Mouse (Mus musculus) spleen, adult 2 months (tissue): ENCODE results near the gene Tnp2. TPM values are rescaled to one million over a fixed set of nuclear protein-coding genes. Genes with fewer than 3 reads are reported as not detected.

Experiments used
- DNase-seq, 2 experiments: peaks; one replicate each; pipeline versions ENCODE4 v3.0.0 to v3.0.0-alpha.2; 2012 to 2021; ENCODE audit warnings: low spot score in 2 of 2, low read depth in 1 of 2
- H3K27ac ChIP-seq: fragments of 200-500 bp; 2 replicates; pipeline ENCODE4 v1.5.1; 2012; ENCODE audit warnings: low read length, inconsistent platforms; ENCODE audit not compliant: insufficient read depth
- H3K27me3 ChIP-seq: fragments of 200-500 bp; 2 replicates; pipeline ENCODE4 v1.6.1; 2012; ENCODE audit warnings: mild to moderate bottlenecking, moderate library complexity, low read length, inconsistent platforms; ENCODE audit not compliant: control insufficient read depth, insufficient read depth
- H3K36me3 ChIP-seq: fragments of 200-500 bp; 2 replicates; pipeline ENCODE4 v1.6.1; 2012; ENCODE audit warnings: mild to moderate bottlenecking, low read length, inconsistent platforms; ENCODE audit not compliant: control insufficient read depth, insufficient read depth
- H3K4me1 ChIP-seq: fragments of 200-500 bp; 2 replicates; pipeline ENCODE4 v1.6.1; 2011; ENCODE audit warnings: inconsistent platforms; ENCODE audit not compliant: control insufficient read depth, insufficient read depth, insufficient read length
- H3K4me3 ChIP-seq: fragments of 200-500 bp; 2 replicates; pipeline ENCODE4 v1.5.1; 2011; ENCODE audit warnings: mild to moderate bottlenecking, inconsistent platforms; ENCODE audit not compliant: insufficient read depth, insufficient read length; ENCODE audit errors: extremely low read depth
- CTCF ChIP-seq: fragments of 200-500 bp; IDR thresholded peaks from 2 replicates; pipeline ENCODE4 v1.5.1; 2011; ENCODE audit warnings: mild to moderate bottlenecking, inconsistent platforms; ENCODE audit not compliant: insufficient read depth, insufficient read length, insufficient replicate concordance; ENCODE audit errors: extremely low read depth
- POLR2A ChIP-seq: fragments of 200-500 bp; IDR thresholded peaks from 2 replicates; pipeline ENCODE4 v1.6.1; 2011; ENCODE audit warnings: low read depth, low read length, inconsistent platforms
- WGBS: fragments of 180-500 bp; shearing (Covaris S2); methylation state at CpG from one replicate; pipeline ENCODE4 v1.1.7; 2018; 5-methylcytosine and 5-hydroxymethylcytosine counted together
- polyA plus RNA-seq: library from polyadenylated mRNA; depleted of rRNA; stranded (reverse); fragments of >200 nt; gene quantifications from 2 replicates; pipeline ENCODE4 v1.2.3, GENCODE M21; 2012; rRNA removed

Gene Tnp2
- polyA plus RNA-seq, 1 experiment = 0.35 TPM

- TF ChIP-seq POLR2A = no peak
- TF ChIP-seq CTCF = no peak
- H3K4me1 ChIP-seq = no peaks in the 10 kb centered on the region
- no peak for DNase-seq
- no peaks in the 10 kb centered on the region for H3K36me3 ChIP-seq
- H3K27me3 ChIP-seq = no peaks in the 10 kb centered on the region
- no peak overlapping the region for H3K4me3 ChIP-seq
- 71% methylated on average over 6 of the region's 6 CpGs for WGBS
- H3K27ac ChIP-seq = no peak overlapping the region
Measured at GRCm38 (mm10) chr16:10756168-10756567, 32.3 kb downstream of the Tnp2 start.

DNA sequence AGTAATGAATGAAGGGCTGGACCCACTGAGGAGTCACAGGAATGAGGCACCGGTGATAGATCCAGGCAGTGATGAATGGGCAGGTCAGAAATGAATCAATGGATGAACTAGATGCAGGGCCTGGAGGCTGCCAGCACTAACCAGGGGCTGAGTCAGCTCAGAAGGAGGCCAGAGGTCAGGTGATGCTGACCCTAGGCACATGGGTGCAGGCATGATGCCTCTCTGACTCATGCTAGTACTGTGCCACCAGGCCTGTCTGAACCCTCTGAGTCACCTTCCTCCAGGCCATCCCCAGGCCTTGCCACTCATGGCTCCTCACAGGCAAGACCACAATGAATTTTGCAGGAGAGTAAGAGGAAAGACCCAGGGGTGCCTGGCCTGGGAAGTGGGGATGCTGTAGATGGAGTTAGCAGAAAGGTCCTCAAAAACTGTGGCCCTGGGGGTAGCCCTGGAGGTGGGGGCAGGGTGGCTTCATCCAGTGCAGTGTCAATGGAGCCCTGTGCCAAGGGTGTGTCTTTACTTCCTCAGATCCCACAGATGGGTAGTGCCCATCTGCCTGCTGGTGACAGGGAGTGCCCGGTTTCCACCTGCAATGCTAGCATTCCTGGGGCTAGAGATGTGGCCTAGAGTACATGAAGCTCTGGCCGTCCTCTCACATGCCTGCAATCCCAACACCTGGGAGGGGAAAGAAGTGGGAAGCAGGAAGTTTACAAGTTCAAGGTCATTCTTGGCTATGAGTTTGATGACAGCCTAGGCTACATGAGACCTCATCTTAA is 33.8 kb downstream of the Tnp2 start:
- Histone ChIP-seq H3K27me3 (no peaks in the 10 kb centered on the region), H3K36me3 (no peaks in the 10 kb centered on the region), H3K27ac (no peak overlapping the region), H3K4me1 (no peaks in the 10 kb centered on the region), H3K4me3 (no peak overlapping the region)
- no peak for TF ChIP-seq CTCF
- TF ChIP-seq POLR2A = no peak
- no peak for DNase-seq
- WGBS = 88% methylated on average over 3 of the region's 3 CpGs

DNA sequence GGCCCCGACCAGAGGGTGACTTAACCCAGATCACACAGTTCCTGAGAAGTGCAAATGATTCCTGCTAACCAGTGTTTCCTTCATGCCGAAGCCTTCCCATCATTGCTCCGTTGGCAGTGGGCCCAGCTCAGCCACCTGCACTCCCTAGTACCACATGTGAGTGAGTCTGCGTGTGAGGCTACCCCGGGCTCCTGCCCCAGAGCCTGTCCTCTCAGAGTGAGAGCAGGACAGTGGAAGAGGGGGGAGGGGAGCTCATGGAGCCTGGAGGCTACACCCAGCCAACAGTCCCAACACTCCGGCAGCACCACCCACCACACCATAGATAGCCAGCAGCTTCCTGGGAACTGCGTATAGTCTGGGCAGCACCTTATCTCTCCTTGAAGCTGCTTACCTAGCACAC is 38.6 kb downstream of the Tnp2 start:
- H3K4me3 ChIP-seq = no peak overlapping the region
- WGBS = 87% methylated on average over 7 of the region's 7 CpGs
- no peak for DNase-seq
- no peak overlapping the region for H3K27ac ChIP-seq
- H3K27me3 ChIP-seq = no peaks in the 10 kb centered on the region
- no peaks in the 10 kb centered on the region for H3K36me3 ChIP-seq
- TF ChIP-seq POLR2A (no peak), CTCF (no peak)
- no peaks in the 10 kb centered on the region for H3K4me1 ChIP-seq

DNA sequence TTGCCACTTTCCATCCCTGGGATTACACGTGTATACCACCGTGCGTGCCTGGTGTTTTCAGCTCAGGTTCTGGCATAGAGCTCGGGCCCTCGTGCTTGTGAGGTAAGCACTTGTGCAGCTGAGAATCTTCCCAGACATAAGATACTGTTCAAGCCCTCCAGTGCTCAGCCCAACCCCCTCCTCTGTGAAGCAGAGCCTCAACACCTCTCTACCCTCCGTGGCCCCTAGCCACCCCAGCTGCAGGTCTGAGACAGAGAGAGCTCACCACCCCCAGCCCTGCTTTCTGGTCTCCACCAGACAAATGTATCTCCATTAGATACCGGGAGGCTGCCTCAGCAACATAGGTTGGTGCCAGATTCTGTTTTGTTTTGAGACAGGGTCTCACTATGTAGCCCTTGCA is 39.2 kb downstream of the Tnp2 start:
- Histone ChIP-seq H3K4me1 (no peaks in the 10 kb centered on the region), H3K27me3 (no peaks in the 10 kb centered on the region), H3K27ac (no peak overlapping the region), H3K4me3 (no peak overlapping the region), H3K36me3 (no peaks in the 10 kb centered on the region)
- WGBS = 81% methylated on average over 7 of the region's 7 CpGs
- TF ChIP-seq CTCF (no peak), POLR2A (no peak)
- DNase-seq = no peak

DNA sequence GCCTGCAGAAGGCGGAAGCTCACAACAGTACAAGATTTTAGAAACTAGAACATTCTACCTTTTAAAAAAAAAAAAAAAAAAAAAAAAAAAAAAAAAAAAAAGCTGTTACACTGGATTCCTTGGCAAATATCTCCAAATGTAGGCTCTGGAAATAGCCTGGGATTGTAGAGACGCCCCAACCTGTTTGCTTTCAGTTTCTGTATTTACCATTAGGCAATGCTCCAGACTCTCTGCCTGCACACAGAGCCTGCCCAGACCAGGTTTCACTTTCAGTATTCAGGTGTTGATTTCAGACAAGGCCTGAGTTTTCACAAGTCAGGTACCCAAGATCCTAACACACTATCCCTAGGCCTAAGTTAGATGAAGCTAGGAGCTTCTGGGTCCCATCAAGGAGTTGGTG is 47.4 kb downstream of the Tnp2 start:
- peak in 1 of 2 experiments; percentile 25 for DNase-seq
- H3K4me1 ChIP-seq = peaks cover 10% of the 10 kb centered on the region
- WGBS = 46% methylated on average over 2 of the region's 2 CpGs
- no peaks in the 10 kb centered on the region for H3K36me3 ChIP-seq
- H3K4me3 ChIP-seq = no peak overlapping the region; the same call in 1 of the 2 replicates
- no peak for TF ChIP-seq POLR2A
- TF ChIP-seq CTCF = no peak
- H3K27ac ChIP-seq = peak overlapping the region; percentile 47
- no peaks in the 10 kb centered on the region for H3K27me3 ChIP-seq

DNA sequence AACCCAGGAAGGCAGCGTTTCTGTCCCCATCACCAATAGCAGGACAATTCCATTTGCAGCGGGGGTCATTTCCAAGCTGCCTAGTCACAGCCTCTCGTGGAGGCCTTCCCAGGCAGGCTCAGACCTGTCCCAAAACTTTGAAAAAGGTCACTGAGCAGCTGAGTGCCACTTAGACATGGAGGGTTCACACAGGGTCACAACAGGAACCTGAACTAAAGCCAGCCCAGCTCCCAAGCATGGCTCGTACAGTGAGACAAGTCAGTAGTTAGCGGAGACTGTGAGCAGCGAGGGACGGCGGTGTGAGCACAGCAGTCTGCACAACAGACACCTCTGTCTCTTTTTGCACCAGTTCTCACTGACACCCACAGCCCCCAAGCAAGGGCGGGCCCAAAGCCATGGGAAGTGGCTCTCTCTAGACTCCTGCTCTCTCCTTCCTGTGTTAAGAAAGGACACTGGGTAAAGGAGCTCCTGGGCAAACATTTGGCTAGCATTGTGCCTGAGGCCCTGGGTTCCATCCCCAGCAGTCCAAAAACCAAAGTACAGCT is 48.5 kb downstream of the Tnp2 start:
- Histone ChIP-seq H3K4me3 (no peak overlapping the region), H3K4me1 (peaks cover 10% of the 10 kb centered on the region), H3K27ac (no peak overlapping the region), H3K27me3 (no peaks in the 10 kb centered on the region), H3K36me3 (no peaks in the 10 kb centered on the region)
- DNase-seq = no peak
- no peak for TF ChIP-seq CTCF
- TF ChIP-seq POLR2A = no peak
- WGBS = 73% methylated on average over 9 of the region's 9 CpGs

DNA sequence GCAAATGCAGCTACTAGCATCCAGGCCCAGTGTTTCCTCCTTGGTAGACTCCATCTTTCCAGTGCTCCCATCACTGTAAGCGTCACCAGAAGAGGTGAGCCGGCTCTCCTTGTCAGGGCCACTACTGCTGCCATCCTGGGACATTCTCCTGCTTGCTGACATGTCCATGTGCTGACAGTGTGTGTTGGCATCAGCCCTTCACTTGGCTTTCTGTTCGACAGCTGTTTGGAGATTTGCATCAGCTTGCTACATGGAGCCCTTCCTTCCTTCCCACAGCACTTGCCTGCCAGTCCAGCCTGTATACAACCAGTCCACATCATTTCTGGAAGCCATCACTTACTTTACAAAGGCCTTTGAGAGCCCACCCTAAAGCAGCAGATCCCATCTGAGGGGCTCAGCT is 49.6 kb downstream of the Tnp2 start:
- TF ChIP-seq POLR2A (no peak), CTCF (no peak)
- no peak overlapping the region for H3K4me3 ChIP-seq
- 74% methylated on average over 3 of the region's 3 CpGs for WGBS
- H3K4me1 ChIP-seq = peaks cover 10% of the 10 kb centered on the region
- DNase-seq = no peak
- H3K27ac ChIP-seq = no peak overlapping the region
- no peaks in the 10 kb centered on the region for H3K36me3 ChIP-seq
- no peaks in the 10 kb centered on the region for H3K27me3 ChIP-seq

Other genes with a start within 250 kb of the Tnp2 start
- 40.8 and 55.1 TPM in 2 replicates for gene Dexi, start 245.6 kb downstream of the Tnp2 start, polyA plus RNA-seq
- 8.2 and 10.0 TPM in 2 replicates for gene Clec16a, start 243.3 kb downstream of the Tnp2 start, polyA plus RNA-seq
- 14.0 and 29.0 TPM in 2 replicates for gene Socs1, start 3.1 kb downstream of the Tnp2 start, polyA plus RNA-seq
- not detected in 2 replicates for gene Prm3, start 2.3 kb upstream of the Tnp2 start, polyA plus RNA-seq
- not detected in 2 replicates for gene Prm2, start 7.5 kb upstream of the Tnp2 start, polyA plus RNA-seq
- gene Prm1, start 17.2 kb upstream of the Tnp2 start, polyA plus RNA-seq = 0.47 TPM in 1 of 2 replicates, not detected in the other
- not detected in 2 replicates for gene Gm11172, start 24.3 kb upstream of the Tnp2 start, polyA plus RNA-seq
- gene Rmi2, start 46.4 kb upstream of the Tnp2 start, polyA plus RNA-seq = 1.9 and 6.8 TPM in 2 replicates